Mouse (Mus musculus) inflammation-experienced regulatory T-cells, adult 6 months (primary cell): Measurements from ENCODE around the gene Mroh3. TPM values are rescaled to one million over a fixed set of nuclear protein-coding genes. Genes with fewer than 3 reads are reported as not detected.

Source experiments
- ATAC-seq: one replicate; pipeline ENCODE4 v1.8.0; 2017
- polyA plus RNA-seq, 3 experiments: library from polyadenylated mRNA; unstranded; fragments of 100-300 nt; shearing (Covaris generic); gene quantifications; one replicate each; pipeline ENCODE4 v1.2.1; 2017

Gene Mroh3
- polyA plus RNA-seq, 3 experiments from 2014 or later = not detected

DNA sequence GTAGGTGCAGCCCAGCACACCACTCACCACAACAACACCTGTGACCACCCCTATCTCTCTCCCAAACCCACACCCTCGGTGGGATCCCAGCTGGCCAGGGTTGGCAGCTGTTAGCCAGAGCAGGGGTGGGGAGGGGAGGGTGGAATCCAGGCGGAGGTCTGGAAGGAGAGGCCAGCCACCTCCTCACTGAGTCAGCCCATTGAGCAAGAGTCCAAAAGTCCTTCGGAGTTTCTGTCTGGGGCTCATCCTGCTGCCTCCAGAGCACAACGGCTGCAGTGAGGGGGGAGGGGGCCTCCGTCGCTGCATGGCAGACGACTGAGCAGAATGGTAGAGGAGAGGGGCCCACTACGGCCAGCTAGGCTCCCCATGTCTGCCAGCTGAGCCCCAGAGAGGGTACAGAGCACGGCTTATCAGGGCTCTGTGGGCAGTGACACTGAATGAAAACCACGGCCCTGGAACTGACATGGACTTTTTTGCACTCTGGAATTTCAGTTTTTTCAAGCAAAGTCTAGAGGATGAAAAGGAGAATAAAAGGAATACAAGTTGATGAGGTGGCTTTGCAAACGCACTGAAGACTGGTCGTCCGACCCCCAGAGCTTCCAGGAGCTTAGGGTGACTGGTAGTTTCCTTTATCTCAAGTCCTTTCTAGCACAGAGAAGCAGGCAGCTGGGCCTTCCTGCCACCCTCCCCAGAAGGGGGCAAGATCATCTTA lies 15.9 kb upstream of the Mroh3 start:
- ATAC-seq = no peak

DNA sequence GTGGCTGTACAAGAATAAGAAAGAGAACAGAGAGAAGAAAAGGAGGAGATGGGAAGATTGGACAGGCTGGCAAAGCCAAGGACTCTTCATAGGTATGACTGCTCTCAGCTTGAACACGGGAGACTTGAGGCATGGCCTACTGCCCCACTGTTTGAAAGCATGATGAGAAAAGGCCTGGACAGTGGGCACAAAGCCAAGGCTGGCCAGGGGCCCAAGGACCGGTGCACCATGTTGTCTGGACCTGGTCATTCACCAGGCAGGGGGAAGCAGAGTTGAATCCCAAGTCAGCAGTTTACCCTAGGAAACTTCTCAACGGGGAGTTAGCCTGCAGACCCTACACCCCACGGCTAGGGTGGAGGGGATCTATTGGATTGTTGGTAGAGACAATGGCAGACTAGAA lies 15.2 kb upstream of the Mroh3 start:
- no peak for ATAC-seq

- no peak for ATAC-seq
Observed at GRCm38 (mm10) chr1:136226626-136227025, 14.0 kb upstream of the Mroh3 start.

- ATAC-seq = no peak
Observed at GRCm38 (mm10) chr1:136225846-136226245, 13.2 kb upstream of the Mroh3 start.

- ATAC-seq = no peak
Observed at GRCm38 (mm10) chr1:136223758-136224342, 11.2 kb upstream of the Mroh3 start.

DNA sequence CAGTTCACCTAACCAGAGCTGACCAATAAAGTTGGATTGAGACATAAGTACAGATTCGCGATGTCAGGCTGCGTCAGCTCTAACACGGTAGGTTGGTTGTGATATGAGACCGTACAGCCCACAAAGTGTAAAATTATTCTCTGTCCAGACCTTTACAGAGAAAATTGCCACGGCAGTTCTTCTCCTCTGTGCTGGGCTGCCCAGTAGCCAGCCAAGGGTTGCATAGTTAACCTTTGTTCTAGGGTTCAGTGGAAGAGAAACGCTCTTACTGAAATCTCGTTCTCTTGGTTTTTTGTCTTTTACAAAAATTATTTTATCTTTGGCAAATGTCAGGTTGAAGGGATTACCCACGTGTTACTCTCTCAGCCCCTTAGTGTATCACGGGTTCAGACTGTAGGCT lies 9.8 kb upstream of the Mroh3 start:
- ATAC-seq = no peak

GRCm38 (mm10) chr1:136220037-136220871 lies 7.6 kb upstream of the Mroh3 start:
- ATAC-seq = no peak

DNA sequence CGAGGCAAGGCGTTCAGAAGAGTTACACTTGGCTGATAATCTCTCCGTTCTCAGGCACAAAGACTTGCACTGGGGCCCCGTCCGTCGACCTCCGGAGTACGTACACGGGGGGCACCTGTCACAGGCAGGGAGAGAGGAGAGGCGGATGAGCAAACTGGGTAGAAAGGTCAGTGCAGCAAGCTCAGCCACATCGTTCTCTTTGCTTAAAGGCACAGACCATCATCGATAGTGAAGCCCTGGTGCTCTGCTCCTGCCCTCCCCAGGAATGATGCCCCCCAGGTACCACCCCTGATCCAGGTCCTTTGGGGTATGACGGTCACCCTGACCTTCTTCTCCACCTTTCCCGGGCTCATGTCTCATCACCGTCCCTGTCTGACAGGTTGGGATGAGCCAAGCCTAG lies 1.7 kb upstream of the Mroh3 start:
- no peak for ATAC-seq

DNA sequence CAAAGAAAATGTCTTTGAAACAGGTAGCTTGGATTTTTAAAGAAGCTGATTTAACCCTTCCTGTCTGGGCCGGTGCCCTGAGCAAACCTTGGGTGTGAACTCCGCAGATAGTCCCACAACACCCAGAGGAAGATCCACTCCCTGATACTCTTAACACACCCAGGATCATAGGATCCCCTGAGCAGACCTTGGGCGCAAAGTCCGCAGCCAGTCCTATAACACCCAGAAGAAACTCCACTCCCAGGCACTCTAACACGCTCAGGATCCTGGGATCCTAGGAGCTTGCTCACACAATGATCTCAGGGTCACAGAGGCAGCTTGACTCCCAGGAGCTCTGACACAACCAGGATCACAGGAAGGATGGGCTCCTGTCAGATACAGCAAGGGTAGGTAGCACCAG lies 22.6 kb downstream of the Mroh3 start:
- no peak for ATAC-seq

GRCm38 (mm10) chr1:136179511-136180001 lies 33.1 kb downstream of the Mroh3 start:
- no peak for ATAC-seq

DNA sequence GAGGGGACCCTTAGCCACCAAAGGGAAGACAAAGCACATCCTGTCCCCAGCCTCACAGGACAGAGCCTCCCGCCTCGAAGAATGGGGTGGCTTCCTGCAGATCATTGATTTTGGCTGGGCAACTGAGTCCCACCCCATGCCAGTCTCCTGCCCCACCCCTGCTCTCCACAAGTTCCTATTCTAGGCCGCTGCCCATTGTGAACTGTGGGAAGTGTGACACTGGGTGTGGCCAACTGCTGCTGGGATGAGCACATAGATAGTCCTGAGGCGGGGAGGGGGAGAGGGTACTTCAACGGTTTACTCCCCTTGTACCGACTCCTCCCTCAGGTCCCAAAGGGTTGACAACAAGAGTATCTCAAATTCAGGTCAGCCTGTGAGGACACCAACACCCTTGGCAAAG lies 33.9 kb downstream of the Mroh3 start:
- ATAC-seq = no peak

- no peak for ATAC-seq
Observed at GRCm38 (mm10) chr1:136177085-136177484, 35.5 kb downstream of the Mroh3 start.

DNA sequence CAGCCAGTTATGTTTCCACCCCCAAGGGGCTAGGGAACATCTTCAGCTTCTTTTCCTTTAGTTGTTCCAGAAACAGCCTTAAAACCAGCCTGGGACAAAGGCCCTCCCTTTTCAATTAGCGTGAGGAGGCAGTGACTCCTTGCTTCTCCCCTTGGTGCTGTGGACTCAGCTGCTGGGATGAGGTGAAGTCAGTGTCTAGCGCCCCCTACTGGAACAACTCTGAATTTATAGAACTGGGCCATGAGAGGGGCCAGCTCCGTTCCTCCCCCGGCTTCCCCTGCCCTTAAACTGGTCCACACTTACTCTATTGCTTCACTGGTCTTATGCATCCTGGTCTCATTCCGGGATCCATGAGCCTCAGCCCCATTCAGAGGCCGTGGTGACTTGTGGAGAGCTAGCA lies 37.4 kb downstream of the Mroh3 start:
- ATAC-seq = peak; percentile 51

DNA sequence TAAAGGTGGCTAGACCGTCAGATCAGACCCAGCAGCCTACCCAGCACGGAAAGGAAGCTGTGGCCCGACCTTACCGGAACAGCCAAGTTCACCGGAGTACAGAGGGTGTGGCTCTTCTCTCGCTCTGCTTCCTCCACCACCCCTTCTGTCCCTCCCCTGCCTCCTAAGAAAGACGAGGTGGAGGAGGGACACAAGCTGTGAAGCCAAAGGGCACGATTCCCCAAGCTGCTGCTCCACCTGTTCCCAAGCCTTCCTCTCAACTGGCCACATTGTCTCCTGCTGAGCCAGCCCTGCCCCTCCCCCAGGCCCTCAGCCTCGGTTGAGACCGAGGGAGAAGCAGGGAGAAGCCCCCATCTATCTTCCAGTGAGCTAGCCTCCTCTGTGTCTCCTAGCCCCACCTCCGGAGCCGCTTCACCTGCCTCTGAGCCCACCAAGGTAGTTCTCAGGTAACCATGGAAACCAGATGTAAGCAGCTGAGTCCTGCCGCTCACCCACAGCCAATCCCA lies 38.5 kb downstream of the Mroh3 start:
- ATAC-seq = peak; percentile 72

DNA sequence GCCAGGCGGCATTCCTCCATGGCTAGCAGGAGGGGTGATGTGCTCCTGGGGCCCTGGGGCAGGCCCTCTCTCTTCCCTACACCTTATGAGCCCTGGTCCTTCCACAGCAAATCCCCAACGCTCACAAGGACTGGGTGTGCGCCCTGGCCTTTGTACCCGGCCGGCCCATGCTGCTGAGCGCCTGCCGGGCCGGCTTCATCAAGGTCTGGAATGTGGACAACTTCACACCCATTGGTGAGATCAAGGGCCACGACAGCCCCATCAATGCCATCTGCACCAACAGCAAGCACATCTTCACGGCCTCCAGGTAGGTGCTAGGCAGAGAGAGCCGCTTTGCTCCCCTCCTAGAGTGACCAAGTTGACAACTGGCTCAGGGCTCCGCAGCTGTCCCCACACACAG lies 39.9 kb downstream of the Mroh3 start:
- no peak for ATAC-seq

DNA sequence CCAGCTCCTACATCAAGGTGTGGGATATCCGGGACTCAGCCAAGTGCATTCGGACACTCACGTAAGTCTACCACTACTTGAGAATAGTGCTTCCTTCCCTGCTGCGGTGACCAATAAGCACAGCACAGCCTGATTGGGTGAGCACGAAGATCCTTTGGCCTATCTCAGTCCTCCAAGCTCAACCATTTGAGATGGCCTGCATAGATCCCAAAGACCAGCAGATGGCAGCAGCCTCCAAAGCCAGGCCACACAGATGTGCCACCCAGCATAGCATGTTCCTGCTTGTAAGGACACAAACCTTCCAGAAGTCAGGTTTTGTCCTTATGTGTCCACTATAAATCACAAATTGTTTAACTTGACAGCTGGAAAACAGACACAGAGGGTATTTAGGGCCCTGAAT lies 42.5 kb downstream of the Mroh3 start:
- peak; percentile 68 for ATAC-seq

DNA sequence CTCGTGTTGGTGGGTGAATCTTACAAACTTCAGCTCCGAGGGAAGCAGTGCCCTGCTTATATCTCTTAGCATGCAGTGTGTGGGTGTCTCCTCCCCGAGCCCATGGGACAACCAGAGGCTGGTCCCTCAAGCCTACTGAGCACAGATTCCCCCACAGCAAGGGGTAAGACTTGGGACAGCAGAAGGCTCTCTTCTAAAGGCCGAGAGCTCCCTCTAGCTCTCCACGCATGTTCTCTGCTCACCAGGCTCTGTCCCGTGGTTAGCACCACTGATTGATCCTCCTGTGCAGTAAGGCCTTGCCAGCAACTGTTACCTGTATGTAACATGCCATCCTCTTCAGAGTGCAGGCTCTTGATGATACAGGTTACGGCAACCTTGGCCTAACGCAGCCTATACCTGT lies 45.0 kb downstream of the Mroh3 start:
- no peak for ATAC-seq

GRCm38 (mm10) chr1:136165436-136165835 lies 47.2 kb downstream of the Mroh3 start:
- no peak for ATAC-seq

- no peak for ATAC-seq
Observed at GRCm38 (mm10) chr1:136161333-136161921, 51.2 kb downstream of the Mroh3 start.

DNA sequence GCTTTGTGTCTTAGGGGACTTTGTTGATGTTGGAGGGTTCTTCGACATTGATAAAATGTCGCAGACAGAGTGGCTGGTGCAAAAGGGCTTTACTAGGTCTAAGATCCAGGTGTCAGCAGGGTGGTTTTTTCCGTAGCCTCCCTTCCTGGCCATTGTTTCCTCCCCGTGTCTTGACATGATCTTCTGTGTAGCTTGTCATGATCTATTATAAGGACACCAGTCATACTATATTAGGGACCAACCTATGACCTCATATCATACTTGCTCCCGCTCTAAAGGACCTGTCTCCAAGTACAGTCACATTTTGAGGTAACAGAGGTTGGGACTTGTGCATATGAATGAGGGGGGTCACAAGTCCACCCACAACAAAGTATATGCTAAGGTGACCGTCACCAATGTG lies 51.7 kb downstream of the Mroh3 start:
- no peak for ATAC-seq

- ATAC-seq = no peak
Observed at GRCm38 (mm10) chr1:136160297-136160696, 52.3 kb downstream of the Mroh3 start.

GRCm38 (mm10) chr1:136159830-136160229 lies 52.8 kb downstream of the Mroh3 start:
- no peak for ATAC-seq

GRCm38 (mm10) chr1:136156951-136157350 lies 55.7 kb downstream of the Mroh3 start:
- ATAC-seq = no peak
